Mouse (Mus musculus) hindbrain, embryonic 11.5 days (tissue): ENCODE results near the gene Ank3. TPM values are rescaled to one million over a fixed set of nuclear protein-coding genes. Genes with fewer than 3 reads are reported as not detected.

Experiments
- ATAC-seq: fragments of 200-750 bp; cut with Nextera tagmentation; 2 replicates; pipeline ENCODE4 v1.8.0; 2017; ENCODE audit warnings: mild to moderate bottlenecking, moderate TSS enrichment, moderate library complexity; ENCODE audit not compliant: low FRiP score
- DNase-seq: peaks from one replicate; pipeline ENCODE4 v3.0.0-alpha.2; 2015; ENCODE audit warnings: low spot score
- H3K27ac ChIP-seq: fragments of 300-500 bp; sonication (generic); 2 replicates; pipeline ENCODE4 v1.5.1; 2014; ENCODE audit warnings: mild to moderate bottlenecking, low read depth, low read length
- H3K27me3 ChIP-seq: fragments of 300-500 bp; sonication (generic); 2 replicates; pipeline ENCODE4 v1.6.1; 2014; ENCODE audit warnings: mild to moderate bottlenecking, low read length, moderate library complexity, mixed read lengths; ENCODE audit not compliant: control insufficient read depth, insufficient read depth
- H3K36me3 ChIP-seq: fragments of 300-500 bp; sonication (generic); 2 replicates; pipeline ENCODE4 v1.6.1; 2014; ENCODE audit warnings: mild to moderate bottlenecking, low read length, moderate library complexity, mixed read lengths; ENCODE audit not compliant: control insufficient read depth, insufficient read depth
- H3K4me1 ChIP-seq: fragments of 300-500 bp; sonication (generic); replicated peaks from 2 replicates; pipeline ENCODE4 v1.6.1; 2014; ENCODE audit warnings: low read length, mixed read lengths; ENCODE audit not compliant: control insufficient read depth, insufficient read depth
- H3K4me2 ChIP-seq: fragments of 300-500 bp; sonication (generic); replicated peaks from 2 replicates; pipeline ENCODE4 v1.6.1; 2014; ENCODE audit warnings: mild to moderate bottlenecking, low read depth, low read length
- H3K4me3 ChIP-seq: fragments of 300-500 bp; sonication (generic); 2 replicates; pipeline ENCODE4 v1.5.1; 2014; ENCODE audit warnings: low read depth, low read length
- H3K9ac ChIP-seq: fragments of 300-500 bp; sonication (generic); 2 replicates; pipeline ENCODE4 v1.6.1; 2014; ENCODE audit warnings: low read depth, low read length
- H3K9me3 ChIP-seq: fragments of 300-500 bp; sonication (generic); 2 replicates; pipeline ENCODE4 v1.6.1; 2016; ENCODE audit warnings: low read length; ENCODE audit not compliant: control insufficient read depth
- WGBS: fragments of 180-500 bp; shearing (Covaris S2); extraction: QIAGEN DNeasy Blood & Tissue Kit; methylation state at CpG from one replicate; pipeline ENCODE4 v1.1.7; 2014; 5-methylcytosine and 5-hydroxymethylcytosine counted together
- polyA plus RNA-seq: library from polyadenylated mRNA; unstranded; fragments of >200 nt; fragmentation: Nextera tagmentation; extraction: Ambion mirVana; gene quantifications from 2 replicates; pipeline ENCODE4 v1.2.1, GENCODE M21; 2014

Gene Ank3
- polyA plus RNA-seq, 1 experiment from 2014 or later = 97.7 TPM

GRCm38 (mm10) chr10:69707844-69708550 is 309.4 kb downstream of the Ank3 start:
- Histone ChIP-seq H3K4me2 (peak overlapping the region; percentile 54), H3K27ac (no peak overlapping the region), H3K36me3 (no peaks in the 10 kb centered on the region), H3K4me1 (peaks cover 8% of the 10 kb centered on the region), H3K4me3 (no peak overlapping the region), H3K27me3 (no peaks in the 10 kb centered on the region), H3K9ac (no peak overlapping the region), H3K9me3 (no peaks in the 10 kb centered on the region)
- ATAC-seq (no peak), DNase-seq (no peak)
- WGBS = 82% methylated on average over 11 of the region's 11 CpGs

- WGBS = 83% methylated on average over 2 of the region's 2 CpGs
- no peak overlapping the region for H3K4me2 ChIP-seq
- ATAC-seq = no peak
- no peak overlapping the region for H3K4me3 ChIP-seq
- H3K4me1 ChIP-seq = peaks cover 8% of the 10 kb centered on the region
- no peaks in the 10 kb centered on the region for H3K36me3 ChIP-seq
- H3K27ac ChIP-seq = no peak overlapping the region
- no peaks in the 10 kb centered on the region for H3K27me3 ChIP-seq
- no peak for DNase-seq
- no peaks in the 10 kb centered on the region for H3K9me3 ChIP-seq
- H3K9ac ChIP-seq = no peak overlapping the region
Measured at GRCm38 (mm10) chr10:69709631-69710030, 311.1 kb downstream of the Ank3 start.

GRCm38 (mm10) chr10:69710802-69711201 is 312.2 kb downstream of the Ank3 start:
- no peaks in the 10 kb centered on the region for H3K9me3 ChIP-seq
- peaks cover 8% of the 10 kb centered on the region for H3K4me1 ChIP-seq
- H3K4me2 ChIP-seq = no peak overlapping the region
- WGBS = 93% methylated on average over 5 of the region's 5 CpGs
- DNase-seq (no peak), ATAC-seq (no peak)
- no peak overlapping the region for H3K27ac ChIP-seq
- H3K36me3 ChIP-seq = no peaks in the 10 kb centered on the region
- no peak overlapping the region for H3K9ac ChIP-seq
- no peak overlapping the region for H3K4me3 ChIP-seq
- H3K27me3 ChIP-seq = no peaks in the 10 kb centered on the region

DNA sequence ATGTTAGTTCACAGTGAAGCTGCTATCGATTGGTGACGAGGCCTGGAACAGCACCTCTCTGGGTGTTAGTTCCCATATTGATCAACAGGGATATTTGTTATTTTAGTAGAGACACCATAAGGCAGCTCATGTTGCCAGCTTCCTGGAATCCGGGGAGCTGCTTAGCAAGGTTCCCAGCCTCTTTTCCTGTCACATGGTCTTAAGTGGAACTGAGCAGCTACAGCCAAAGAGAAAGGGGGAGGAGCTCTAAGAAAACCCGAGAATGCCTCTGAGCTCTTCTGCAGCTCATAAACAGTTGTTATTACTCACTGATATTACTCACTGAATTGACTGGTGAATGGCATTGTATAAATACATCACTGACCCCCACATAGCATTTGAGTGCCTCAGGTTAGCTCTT is 318.3 kb downstream of the Ank3 start:
- H3K9ac ChIP-seq = no peak overlapping the region
- DNase-seq (no peak), ATAC-seq (no peak)
- no peaks in the 10 kb centered on the region for H3K9me3 ChIP-seq
- H3K4me3 ChIP-seq = no peak overlapping the region
- WGBS = 81% methylated on average over 4 of the region's 4 CpGs
- H3K4me2 ChIP-seq = no peak overlapping the region
- no peaks in the 10 kb centered on the region for H3K36me3 ChIP-seq
- peaks cover 3% of the 10 kb centered on the region; the same call in 1 of the 2 replicates for H3K4me1 ChIP-seq
- H3K27ac ChIP-seq = no peak overlapping the region
- H3K27me3 ChIP-seq = no peaks in the 10 kb centered on the region

GRCm38 (mm10) chr10:69719421-69719820 is 320.8 kb downstream of the Ank3 start:
- H3K4me2 ChIP-seq = no peak overlapping the region
- no peak overlapping the region for H3K27ac ChIP-seq
- H3K27me3 ChIP-seq = no peaks in the 10 kb centered on the region
- no peaks in the 10 kb centered on the region for H3K36me3 ChIP-seq
- no peak overlapping the region for H3K4me3 ChIP-seq
- no peak for ATAC-seq
- DNase-seq = no peak
- peaks cover 3% of the 10 kb centered on the region; the same call in 1 of the 2 replicates for H3K4me1 ChIP-seq
- no peaks in the 10 kb centered on the region for H3K9me3 ChIP-seq
- 72% methylated on average over 5 of the region's 5 CpGs for WGBS
- no peak overlapping the region for H3K9ac ChIP-seq

- Histone ChIP-seq H3K36me3 (no peaks in the 10 kb centered on the region), H3K4me2 (peak overlapping the region; percentile 6; the same call in 1 of the 2 replicates), H3K4me1 (peaks cover 3% of the 10 kb centered on the region; the same call in 1 of the 2 replicates), H3K9me3 (no peaks in the 10 kb centered on the region), H3K9ac (no peak overlapping the region), H3K27ac (peak overlapping the region; percentile 77), H3K27me3 (no peaks in the 10 kb centered on the region), H3K4me3 (no peak overlapping the region)
- peak; percentile 68 for ATAC-seq
- 46% methylated on average over 12 of the region's 12 CpGs for WGBS
- DNase-seq = peak; percentile 26
Measured at GRCm38 (mm10) chr10:69719901-69720415, 321.4 kb downstream of the Ank3 start.

DNA sequence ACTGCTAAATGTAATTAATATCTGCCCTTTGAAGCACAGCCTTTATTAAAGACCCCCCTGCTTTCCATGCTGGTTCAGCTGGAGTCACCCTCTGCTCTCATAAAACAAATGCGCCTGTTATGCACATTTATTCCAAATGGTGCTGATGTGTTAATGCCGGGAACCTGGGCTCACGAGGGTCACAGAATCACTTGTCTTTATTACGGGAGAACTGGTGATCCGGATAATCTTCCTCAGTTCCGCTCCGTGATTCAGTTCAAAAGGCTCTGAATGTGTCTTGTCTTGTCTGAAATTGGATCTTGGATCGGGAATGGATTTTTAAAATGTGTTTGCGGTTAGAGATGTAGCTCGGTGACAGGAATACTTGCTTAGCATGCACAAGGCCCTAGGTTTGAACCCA is 321.9 kb downstream of the Ank3 start:
- peaks cover 3% of the 10 kb centered on the region; the same call in 1 of the 2 replicates for H3K4me1 ChIP-seq
- DNase-seq (peak; percentile 31), ATAC-seq (peak; percentile 57; the same call in 1 of the 2 replicates)
- no peaks in the 10 kb centered on the region for H3K27me3 ChIP-seq
- no peaks in the 10 kb centered on the region for H3K9me3 ChIP-seq
- 39% methylated on average over 10 of the region's 10 CpGs for WGBS
- H3K4me2 ChIP-seq = no peak overlapping the region
- H3K27ac ChIP-seq = peak overlapping the region; percentile 77
- no peaks in the 10 kb centered on the region for H3K36me3 ChIP-seq
- H3K9ac ChIP-seq = no peak overlapping the region
- no peak overlapping the region for H3K4me3 ChIP-seq

- H3K4me2 ChIP-seq = no peak overlapping the region
- H3K4me1 ChIP-seq = peaks cover 3% of the 10 kb centered on the region; the same call in 1 of the 2 replicates
- H3K27ac ChIP-seq = 0 out of 2 replicates have a peak overlapping the region, but pooled peaks have one; percentile 77
- no peak overlapping the region for H3K4me3 ChIP-seq
- WGBS = 51% methylated on average over 6 of the region's 6 CpGs
- H3K9ac ChIP-seq = no peak overlapping the region
- H3K27me3 ChIP-seq = no peaks in the 10 kb centered on the region
- ATAC-seq (peak; percentile 1; the same call in 1 of the 2 replicates), DNase-seq (peak; percentile 19)
- no peaks in the 10 kb centered on the region for H3K36me3 ChIP-seq
- H3K9me3 ChIP-seq = no peaks in the 10 kb centered on the region
Measured at GRCm38 (mm10) chr10:69720899-69721490, 322.4 kb downstream of the Ank3 start.
